Mouse (Mus musculus): ENCODE results near the gene Snap25. TPM values are rescaled to one million over a fixed set of nuclear protein-coding genes. Genes with fewer than 3 reads are reported as not detected.

The Snap25 gene
- total RNA-seq, 1 experiment from 2014 or later = not detected

- no peak for ATAC-seq (replicated peaks; ENCODE audit: insufficient number of reproducible peaks, low FRiP score, low TSS enrichment, poor library complexity, severe bottlenecking)
Measured at GRCm38 (mm10) chr2:136711155-136711554, 2.1 kb upstream of the Snap25 start.

GRCm38 (mm10) chr2:136711746-136712440 lies 1.4 kb upstream of the Snap25 start:
- no peak for ATAC-seq (replicated peaks; ENCODE audit: insufficient number of reproducible peaks, low FRiP score, low TSS enrichment, poor library complexity, severe bottlenecking)

GRCm38 (mm10) chr2:136712441-136713015 lies 725 bp upstream of the Snap25 start:
- no peak for ATAC-seq (replicated peaks; ENCODE audit: insufficient number of reproducible peaks, low FRiP score, low TSS enrichment, poor library complexity, severe bottlenecking)

- no peak for ATAC-seq (replicated peaks; ENCODE audit: insufficient number of reproducible peaks, low FRiP score, low TSS enrichment, poor library complexity, severe bottlenecking)
Measured at GRCm38 (mm10) chr2:136714008-136714411, 757 bp downstream of the Snap25 start.

GRCm38 (mm10) chr2:136715531-136715930 lies 2.3 kb downstream of the Snap25 start:
- no peak for ATAC-seq (replicated peaks; ENCODE audit: insufficient number of reproducible peaks, low FRiP score, low TSS enrichment, poor library complexity, severe bottlenecking)

- no peak for ATAC-seq (replicated peaks; ENCODE audit: insufficient number of reproducible peaks, low FRiP score, low TSS enrichment, poor library complexity, severe bottlenecking)
Measured at GRCm38 (mm10) chr2:136716400-136716799, 3.1 kb downstream of the Snap25 start.

- no peak for ATAC-seq (replicated peaks; ENCODE audit: insufficient number of reproducible peaks, low FRiP score, low TSS enrichment, poor library complexity, severe bottlenecking)
Measured at GRCm38 (mm10) chr2:136720235-136720634, 7.0 kb downstream of the Snap25 start.

- ATAC-seq (replicated peaks; ENCODE audit: insufficient number of reproducible peaks, low FRiP score, low TSS enrichment, poor library complexity, severe bottlenecking) = no peak
Measured at GRCm38 (mm10) chr2:136738260-136738659, 25.0 kb downstream of the Snap25 start.

GRCm38 (mm10) chr2:136742230-136742629 lies 29.0 kb downstream of the Snap25 start:
- no peak for ATAC-seq (replicated peaks; ENCODE audit: insufficient number of reproducible peaks, low FRiP score, low TSS enrichment, poor library complexity, severe bottlenecking)

- ATAC-seq (replicated peaks; ENCODE audit: insufficient number of reproducible peaks, low FRiP score, low TSS enrichment, poor library complexity, severe bottlenecking) = no peak
Measured at GRCm38 (mm10) chr2:136744683-136745326, 31.6 kb downstream of the Snap25 start.

- no peak for ATAC-seq (replicated peaks; ENCODE audit: insufficient number of reproducible peaks, low FRiP score, low TSS enrichment, poor library complexity, severe bottlenecking)
Measured at GRCm38 (mm10) chr2:136745327-136745994, 32.2 kb downstream of the Snap25 start.

GRCm38 (mm10) chr2:136753682-136754081 lies 40.4 kb downstream of the Snap25 start:
- ATAC-seq (replicated peaks; ENCODE audit: insufficient number of reproducible peaks, low FRiP score, low TSS enrichment, poor library complexity, severe bottlenecking) = no peak

GRCm38 (mm10) chr2:136758809-136759551 lies 45.7 kb downstream of the Snap25 start:
- ATAC-seq (replicated peaks; ENCODE audit: insufficient number of reproducible peaks, low FRiP score, low TSS enrichment, poor library complexity, severe bottlenecking) = no peak

GRCm38 (mm10) chr2:136778156-136778555 lies 64.9 kb downstream of the Snap25 start:
- ATAC-seq (replicated peaks; ENCODE audit: insufficient number of reproducible peaks, low FRiP score, low TSS enrichment, poor library complexity, severe bottlenecking) = no peak

GRCm38 (mm10) chr2:136778674-136779073 lies 65.4 kb downstream of the Snap25 start:
- ATAC-seq (replicated peaks; ENCODE audit: insufficient number of reproducible peaks, low FRiP score, low TSS enrichment, poor library complexity, severe bottlenecking) = no peak

- ATAC-seq (replicated peaks; ENCODE audit: insufficient number of reproducible peaks, low FRiP score, low TSS enrichment, poor library complexity, severe bottlenecking) = no peak
Measured at GRCm38 (mm10) chr2:136780268-136780667, 67.0 kb downstream of the Snap25 start.

- ATAC-seq (replicated peaks; ENCODE audit: insufficient number of reproducible peaks, low FRiP score, low TSS enrichment, poor library complexity, severe bottlenecking) = no peak
Measured at GRCm38 (mm10) chr2:136784310-136784709, 71.1 kb downstream of the Snap25 start.

- ATAC-seq (replicated peaks; ENCODE audit: insufficient number of reproducible peaks, low FRiP score, low TSS enrichment, poor library complexity, severe bottlenecking) = no peak
Measured at GRCm38 (mm10) chr2:136788379-136788778, 75.1 kb downstream of the Snap25 start.

- ATAC-seq (replicated peaks; ENCODE audit: insufficient number of reproducible peaks, low FRiP score, low TSS enrichment, poor library complexity, severe bottlenecking) = no peak
Measured at GRCm38 (mm10) chr2:136796518-136796917, 83.3 kb downstream of the Snap25 start.

All from monocyte, adult 5-6 weeks (primary cell).